Mouse (Mus musculus): ENCODE data around the gene Asap2.

- TF ChIP-seq POLR2A (IDR thresholded peaks at IDR 0.05; ENCODE audit: extremely low read depth, insufficient read depth, low read length), result no peak
- no peak for TF ChIP-seq CTCF (IDR thresholded peaks at IDR 0.05; ENCODE audit: low read depth, low read length)
Measured at GRCm38 (mm10) chr12:21153279-21153707, 163.0 kb downstream of the Asap2 start.
